Comparison of ENCODE assay signal across 7 mouse cellular contexts in the genomic region with DNA sequence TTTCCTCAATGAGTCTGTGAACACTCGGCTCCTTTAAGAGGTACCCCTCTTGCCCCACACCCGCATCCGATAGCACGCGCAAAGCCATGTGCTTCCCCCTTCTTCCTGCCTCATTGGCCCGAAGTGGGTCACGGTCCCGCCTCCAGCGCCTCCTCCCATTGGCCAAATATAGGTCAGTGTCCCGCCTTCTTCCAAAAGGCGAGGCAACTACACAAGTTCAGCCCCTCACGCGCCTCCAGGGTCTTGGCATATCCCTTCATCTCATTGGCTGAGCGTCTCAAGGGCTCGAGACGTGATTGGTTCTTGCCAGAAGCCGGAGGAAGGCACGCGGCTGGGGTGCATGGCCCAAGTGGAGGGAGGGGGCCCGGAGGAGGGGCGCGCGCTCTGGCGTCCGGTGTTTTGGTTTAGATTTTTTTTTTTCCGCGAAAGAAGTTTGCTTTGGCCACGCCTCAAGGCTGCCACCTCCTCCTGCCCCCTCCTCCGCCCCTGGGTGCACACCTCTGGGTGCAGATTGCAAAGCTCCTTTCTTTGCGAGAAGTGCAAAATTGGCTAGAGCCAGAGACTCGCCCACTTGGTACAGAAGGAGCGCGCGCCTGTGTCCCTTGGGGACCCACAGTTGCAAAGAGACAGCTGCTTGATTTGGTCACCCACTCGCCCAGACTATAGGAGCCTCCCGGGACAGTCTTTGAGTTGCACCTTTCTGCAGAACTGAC. TPM values are rescaled to one million over a fixed set of nuclear protein-coding genes. Genes with fewer than 3 reads are reported as not detected.
DNase-seq lines count a peak whose midpoint lies in the region; ATAC-seq lines count a peak whose summit lies in the region.

A gene (plus strand): TSS at position 359 of the 713 bp plus-strand sequence.

- peak within 1 kb of the TSS; percentile 78 for H3K9ac ChIP-seq in intestine, embryonic 15.5 days
- peak within 1 kb of the TSS; percentile 54 for H3K9ac ChIP-seq in midbrain, embryonic 11.5 days (ENCODE audit: low read length)

- peak; percentile 94 to 97 for DNase-seq in adrenal gland, adult 18-20 months (ENCODE audit: low spot score in 2 of 2)
- DNase-seq in embryo, embryonic 11.5 days (ENCODE audit: low read depth, low spot score) = peak; percentile 98
- DNase-seq in gastrocnemius, postnatal 36 days = peak; percentile 98 to 99
- DNase-seq in left cerebral cortex, postnatal 36 days (ENCODE audit: low spot score in 2 of 2) = peak; percentile 100
- DNase-seq in midbrain, embryonic 11.5 days (ENCODE audit: low spot score, missing footprints) = peak; percentile 99
- peak; percentile 100 for DNase-seq in skeletal muscle tissue, adult 2 months (ENCODE audit: low read depth, low spot score)

- H3K27ac ChIP-seq in intestine, embryonic 15.5 days = peak within 1 kb of the TSS; percentile 83
- peak within 1 kb of the TSS; percentile 73 for H3K27ac ChIP-seq in midbrain, embryonic 11.5 days (ENCODE audit: low read depth, low read length)

- H3K4me2 ChIP-seq in intestine, embryonic 15.5 days (replicated peaks) = peak within 1 kb of the TSS; percentile 99
- peak within 1 kb of the TSS; percentile 98 for H3K4me2 ChIP-seq in midbrain, embryonic 11.5 days

- intact Hi-C loops in gastrocnemius, postnatal 36 days (cut with DNase I) = no loop called here
- intact Hi-C loops in left cerebral cortex, postnatal 36 days (cut with DNase I) = loop anchor here (5.0 kb wide), 1 partner anchor 238 kb away; a partner anchor contains a TSS

- peaks cover 57% of the 10 kb centered on the region for H3K4me1 ChIP-seq in intestine, embryonic 15.5 days (replicated peaks)
- peaks cover 70% of the 10 kb centered on the region for H3K4me1 ChIP-seq in midbrain, embryonic 11.5 days (ENCODE audit: control insufficient read depth, insufficient read depth, low read length)

- no peaks in the 10 kb centered on the region for H3K9me3 ChIP-seq in intestine, embryonic 15.5 days
- H3K9me3 ChIP-seq in midbrain, embryonic 11.5 days (ENCODE audit: control insufficient read depth, low read length) = no peaks in the 10 kb centered on the region

- peak; percentile 84 for ATAC-seq in intestine, embryonic 15.5 days
- peak; percentile 84 for ATAC-seq in midbrain, embryonic 11.5 days (ENCODE audit: low FRiP score)

- H3K4me3 ChIP-seq in intestine, embryonic 15.5 days (replicated peaks) = peak within 1 kb of the TSS; percentile 67
- H3K4me3 ChIP-seq in midbrain, embryonic 11.5 days (ENCODE audit: low read depth, low read length) = peak within 1 kb of the TSS; percentile 52

- under 1% methylated on average over 36 of the region's 36 CpGs for WGBS in intestine, embryonic 15.5 days
- WGBS in midbrain, embryonic 11.5 days = under 1% methylated on average over 36 of the region's 36 CpGs

- H3K27me3 ChIP-seq in intestine, embryonic 15.5 days (replicated peaks) = peaks cover 8% of the 10 kb centered on the region
- H3K27me3 ChIP-seq in midbrain, embryonic 11.5 days (ENCODE audit: control insufficient read depth, insufficient read depth, low read length) = peaks cover 5% of the 10 kb centered on the region

- no peaks in the 10 kb centered on the region for H3K36me3 ChIP-seq in intestine, embryonic 15.5 days
- no peaks in the 10 kb centered on the region for H3K36me3 ChIP-seq in midbrain, embryonic 11.5 days (ENCODE audit: control insufficient read depth, insufficient read depth, low read length)

RNA-seq across cellular contexts. Expression of the gene that starts here (rescaled TPM):
- 10 to 100 TPM; 64.8 to 96.6 TPM for total RNA-seq in adrenal gland, adult 18-20 months (2021)
- 100 to 1,000 TPM in 1 of 2 experiments, 10 to 100 TPM in 1; 52.8 to 118 TPM for total RNA-seq in gastrocnemius, postnatal 36 days (2021)
- polyA plus RNA-seq in intestine, embryonic 15.5 days (2015; fragmentation: Nextera tagmentation; extraction: Ambion mirVana) = 3.1 and 3.4 TPM in 2 replicates
- total RNA-seq in left cerebral cortex, postnatal 36 days (2021) = 100 to 1,000 TPM; 128 to 138 TPM
- polyA plus RNA-seq in midbrain, embryonic 11.5 days (2014; fragmentation: Nextera tagmentation; extraction: Ambion mirVana) = 2.2 and 3.5 TPM in 2 replicates

Comparison
In these comparisons a context has a peak if more than half of its experiments do, and no peak if none do; other contexts are left out.
1. Peak in every context shown above with its lines: DNase-seq, ATAC-seq, H3K4me3 ChIP-seq and H3K27ac ChIP-seq.